Comparison of ENCODE assay signal across 23 mouse cellular contexts in the genomic region with DNA sequence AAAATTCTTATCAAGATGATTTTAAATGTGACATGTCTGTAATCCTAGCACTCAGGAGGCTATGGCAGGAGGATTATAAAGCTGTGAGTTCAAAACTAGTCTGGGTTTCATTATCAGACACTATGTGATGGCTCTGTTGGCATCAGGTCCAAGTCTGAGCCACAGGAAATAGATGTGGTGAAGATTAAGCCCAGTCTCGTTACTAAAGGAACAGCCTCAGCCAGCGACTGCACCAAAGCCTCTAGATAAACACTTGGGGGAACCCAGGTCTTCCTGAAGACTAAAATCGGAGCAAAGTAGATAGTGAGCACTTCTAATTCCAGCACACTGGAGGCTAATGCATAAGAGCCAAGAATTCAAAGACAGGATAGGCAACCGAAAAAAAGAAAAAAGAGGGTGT. TPM values are rescaled to one million over a fixed set of nuclear protein-coding genes. Genes with fewer than 3 reads are reported as not detected.
A peak's percentile ranks its signal among the peaks of the same experiment; 100 is the strongest.
DNase-seq lines count a peak whose midpoint lies in the region; ATAC-seq lines count a peak whose summit lies in the region.
"Had no signal": no experiment of that assay in that cellular context is flagged by ENCODE, and none has a peak within 500 bp of the region (broad histone marks: within the 10 kb centered on the region; RNA-seq: fewer than 3 reads in every experiment).

No protein-coding gene starts in this region.

- no peaks in the 10 kb centered on the region for H3K36me3 ChIP-seq in lung, embryonic 16.5 days (ENCODE audit: control insufficient read depth, insufficient read depth, low read length)
- H3K36me3 ChIP-seq: embryonic facial prominence, embryonic 13.5 days; forebrain, embryonic 12.5 days; heart, embryonic 12.5 days; hindbrain, embryonic 12.5 days had no signal

- no peak overlapping the region for H3K9ac ChIP-seq in lung, embryonic 16.5 days (ENCODE audit: low read length)
- H3K9ac ChIP-seq: embryonic facial prominence, embryonic 13.5 days; forebrain, embryonic 12.5 days; heart, embryonic 12.5 days; hindbrain, embryonic 12.5 days had no signal

- H3K27ac ChIP-seq in lung, embryonic 16.5 days (ENCODE audit: low read length): no peak overlapping the region
- H3K27ac ChIP-seq: embryonic facial prominence, embryonic 13.5 days; forebrain, embryonic 12.5 days; hindbrain, embryonic 12.5 days had no signal

- H3K4me3 ChIP-seq in lung, embryonic 16.5 days (ENCODE audit: low read length): no peak overlapping the region
- H3K4me3 ChIP-seq: embryonic facial prominence, embryonic 13.5 days; forebrain, embryonic 12.5 days; heart, embryonic 12.5 days; hindbrain, embryonic 12.5 days had no signal

- intact Hi-C loops in heart, postnatal 36 days (cut with DNase I): no loop called here

- WGBS in lung, embryonic 16.5 days: 35% methylated on average over 4 of the region's 4 CpGs

- H3K4me1 ChIP-seq in lung, embryonic 16.5 days (replicated peaks; ENCODE audit: control insufficient read depth, insufficient read depth, low read length): peaks cover 7% of the 10 kb centered on the region
- H3K4me1 ChIP-seq: embryonic facial prominence, embryonic 13.5 days; forebrain, embryonic 12.5 days; heart, embryonic 12.5 days; hindbrain, embryonic 12.5 days had no signal

- no peaks in the 10 kb centered on the region for H3K9me3 ChIP-seq in lung, embryonic 16.5 days (ENCODE audit: control insufficient read depth, low read length)
- H3K9me3 ChIP-seq: embryonic facial prominence, embryonic 13.5 days; forebrain, embryonic 12.5 days; heart, embryonic 12.5 days; hindbrain, embryonic 12.5 days had no signal

- peak; percentile 19 for DNase-seq in heart, adult 11 months
- DNase-seq in heart, postnatal 36 days: no peak
- no peak for DNase-seq in lung, adult 18-20 months
- DNase-seq in ovary, postnatal 14 days (ENCODE audit: low spot score): no peak
- no peak for DNase-seq in spleen, adult 18-20 months
- DNase-seq: adrenal gland, postnatal 10 days; cerebellum, adult 11-12 months; cerebellum, adult 9-10 months; cerebellum, postnatal 25 days; gastrocnemius, postnatal 14 days had no signal

- peak; percentile 9; the same call in 1 of the 2 replicates for ATAC-seq in lung, embryonic 16.5 days (ENCODE audit: low read depth)
- peak; percentile 69 for ATAC-seq in megakaryocyte progenitor cell, adult 5-6 weeks (replicated peaks; ENCODE audit: poor library complexity)
- ATAC-seq: forebrain, embryonic 16.5 days; hindbrain, embryonic 16.5 days had no signal

- no peaks in the 10 kb centered on the region for H3K27me3 ChIP-seq in lung, embryonic 16.5 days (ENCODE audit: control insufficient read depth, insufficient read depth, low read depth, low read length)
- H3K27me3 ChIP-seq: embryonic facial prominence, embryonic 13.5 days; forebrain, embryonic 12.5 days; heart, embryonic 12.5 days had no signal

- H3K4me2 ChIP-seq in lung, embryonic 16.5 days (ENCODE audit: low read depth, low read length): no peak overlapping the region
- H3K4me2 ChIP-seq: embryonic facial prominence, embryonic 13.5 days; forebrain, embryonic 12.5 days; heart, embryonic 12.5 days; hindbrain, embryonic 12.5 days had no signal

RNA-seq across cellular contexts. Expression of a gene that starts 52.9 kb away (rescaled TPM):
- not detected for total RNA-seq in heart, postnatal 36 days (2021)
- polyA plus RNA-seq in lung, embryonic 16.5 days (2015; fragmentation: Nextera tagmentation; extraction: Ambion mirVana): 32.6 and 38.1 TPM in 2 replicates
- not detected in 2 replicates for total RNA-seq in megakaryocyte progenitor cell, adult 5-6 weeks (2015)
- not detected in 2 replicates for total RNA-seq in megakaryocyte progenitor cell, adult 5-6 weeks (2017)
- total RNA-seq: gastrocnemius, postnatal 14 days; heart, adult 8-10 months; heart, postnatal 25 days; MEL had no signal
- polyA plus RNA-seq: forebrain, embryonic 16.5 days; frontal cortex, adult 2 months; gonadal fat pad, adult 2 months had no signal
